Mouse (Mus musculus): Measurements from ENCODE around the gene 1700029P11Rik.
"Not testable (repeated sequence)": the region's sequence is repeated elsewhere in the genome, so short reads cannot be mapped to it uniquely, and the experiment has no call there.

Gene 1700029P11Rik

DNA sequence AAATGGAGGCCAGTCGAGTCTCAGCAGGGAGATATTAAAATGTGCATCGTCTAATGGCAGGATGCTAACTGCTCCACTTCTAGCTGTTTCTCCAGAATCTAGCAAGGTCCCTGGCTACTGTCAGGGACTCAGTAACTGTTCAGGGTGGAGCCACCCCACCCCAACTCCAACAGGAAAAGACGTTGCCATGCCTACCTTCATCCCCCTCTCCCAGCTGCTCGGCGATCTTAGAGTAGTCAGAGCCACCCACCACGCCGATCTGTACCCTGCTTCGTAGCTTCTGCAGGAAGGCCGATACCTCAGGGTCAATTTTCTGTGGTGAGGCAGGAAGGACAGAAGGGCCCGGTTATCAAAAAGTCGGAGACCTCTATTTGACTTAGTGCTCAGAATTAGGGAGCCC, 22.7 kb upstream of the 1700029P11Rik start:
- DNase-seq (ENCODE audit: low read depth, low spot score) = peak; percentile 77

DNA sequence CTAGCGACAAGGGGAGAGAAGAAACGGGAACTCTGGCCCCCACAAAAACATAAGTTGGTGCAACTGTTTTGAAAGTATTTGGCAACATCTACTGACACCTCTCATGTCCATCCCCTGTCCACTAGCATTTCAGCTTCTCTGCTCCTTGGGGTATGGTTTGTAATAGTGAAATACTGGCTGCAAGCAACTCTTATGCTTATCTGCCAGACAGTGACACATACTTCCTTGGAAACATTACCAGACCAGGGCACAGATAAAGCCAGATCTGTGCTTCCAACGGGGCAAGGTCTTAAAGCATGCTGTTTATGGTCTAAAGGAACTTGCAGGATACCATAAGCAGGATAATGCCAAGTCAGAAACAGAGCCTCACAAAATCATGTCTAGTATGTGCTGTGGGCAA, 21.4 kb upstream of the 1700029P11Rik start:
- no peak for DNase-seq (ENCODE audit: low read depth, low spot score)

DNA sequence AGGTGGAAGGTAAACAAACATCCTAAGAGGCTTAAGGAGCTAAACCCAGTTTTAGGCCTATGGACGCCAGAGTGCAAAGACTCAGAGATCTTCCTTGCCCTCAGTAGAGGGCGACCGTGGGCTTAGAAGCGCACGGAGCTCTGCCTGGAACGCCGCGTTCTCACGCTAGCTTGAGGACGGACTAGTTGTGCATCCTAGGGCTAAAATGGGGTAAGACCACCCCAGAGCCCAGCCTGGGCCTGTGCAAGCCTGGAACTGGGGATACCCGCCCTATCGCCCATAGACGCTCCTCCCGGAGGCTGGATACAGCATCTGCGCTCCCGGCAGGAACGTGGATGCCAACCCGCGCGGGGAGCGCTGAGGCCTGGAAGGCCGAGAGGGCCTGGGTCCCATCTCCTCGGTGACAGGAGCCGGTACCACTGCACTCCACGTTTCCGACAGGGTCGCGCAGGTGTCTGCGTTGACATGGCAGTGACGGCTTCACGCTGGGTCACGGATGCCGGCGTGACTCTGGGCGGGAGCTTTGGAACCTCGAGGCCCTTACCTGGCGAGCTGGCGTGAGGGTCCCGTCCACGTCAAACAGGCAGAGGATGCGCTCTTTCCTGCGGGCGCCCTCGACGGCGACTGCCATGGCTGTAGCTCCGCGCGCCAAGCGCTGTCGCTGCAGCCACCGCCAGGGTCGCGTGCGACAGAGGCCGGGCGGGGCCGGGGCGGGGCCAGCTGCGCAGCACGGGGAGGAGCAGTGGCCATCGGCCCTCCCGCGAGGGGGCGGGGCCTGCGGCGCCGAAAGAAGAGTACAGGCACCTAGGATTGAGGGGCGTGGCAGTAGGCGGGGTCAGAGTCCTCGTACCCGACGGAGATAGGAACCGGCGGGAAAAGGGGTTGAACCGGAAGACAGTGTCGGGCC, 19.9 kb upstream of the 1700029P11Rik start, which contains the start of gene Pmm1:
Pmm1 (minus strand) TSS at position 760 of the 907 bp plus-strand sequence.
- DNase-seq (ENCODE audit: low read depth, low spot score) = peak; percentile 99

DNA sequence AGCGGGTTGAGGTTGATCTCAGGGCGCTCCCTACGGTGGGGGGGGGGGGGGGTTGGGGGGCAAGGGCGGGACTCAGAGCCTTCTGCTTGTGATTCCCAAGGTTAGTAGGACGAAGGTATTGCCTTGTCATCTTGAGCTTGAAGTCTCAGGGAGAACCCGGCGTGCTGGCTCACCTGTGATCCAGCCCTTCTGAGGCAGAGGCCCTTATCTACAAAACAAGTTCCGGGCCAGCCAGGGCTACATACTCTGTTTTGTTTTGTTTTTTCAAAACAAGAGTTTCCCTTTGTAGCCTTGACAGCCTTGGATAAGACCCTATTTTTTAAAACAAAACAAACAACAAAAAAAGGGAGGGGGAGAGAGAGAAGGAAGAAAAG, 19.3 kb upstream of the 1700029P11Rik start:
- DNase-seq (ENCODE audit: low read depth, low spot score) = no peak

DNA sequence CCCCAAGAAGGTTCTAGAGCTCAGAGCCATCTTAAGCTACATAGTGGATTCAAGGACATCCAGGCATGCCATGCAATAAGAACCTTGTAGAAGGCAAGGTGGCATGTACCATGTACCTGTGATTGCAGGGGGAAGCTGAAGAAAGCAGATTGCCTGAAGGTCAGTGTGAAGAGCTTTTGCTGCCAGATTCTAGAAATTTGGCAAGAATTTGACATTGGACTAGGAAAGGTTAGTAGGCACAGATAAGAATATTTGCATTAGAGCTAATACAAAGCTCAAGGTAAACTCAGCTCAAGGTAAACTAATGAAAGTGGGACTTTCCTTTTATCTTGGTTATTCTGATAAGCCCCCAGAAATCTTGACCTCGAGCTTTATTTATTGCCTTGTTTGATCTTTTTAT, 16.1 kb upstream of the 1700029P11Rik start:
- no peak for DNase-seq (ENCODE audit: low read depth, low spot score)

DNA sequence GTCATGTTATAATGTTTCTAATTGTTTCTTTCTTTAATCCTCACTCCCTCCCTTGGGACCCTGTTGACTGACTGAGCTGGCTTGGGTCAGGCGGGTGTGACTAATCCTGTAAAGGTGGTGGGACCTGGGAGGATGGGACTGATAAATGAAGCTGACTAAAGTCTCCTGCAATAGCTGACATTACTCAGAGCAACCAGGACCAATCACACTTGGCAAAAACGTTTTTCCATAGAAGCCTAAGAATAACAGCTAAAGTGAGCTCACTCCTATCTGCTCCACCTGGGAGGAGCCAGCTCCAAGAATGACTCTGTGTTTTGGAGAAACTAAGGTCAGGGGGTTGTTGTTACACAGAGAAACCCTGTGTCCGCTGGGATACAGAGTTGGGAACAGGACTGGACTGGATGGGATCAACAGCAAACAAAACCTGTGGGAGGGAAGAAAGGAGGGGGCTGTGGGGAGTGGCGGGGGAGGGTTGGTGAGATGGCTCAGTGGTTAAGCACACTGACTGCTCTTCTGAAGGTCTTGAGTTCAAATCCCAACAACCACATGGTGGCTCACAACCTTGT, 15.3 kb upstream of the 1700029P11Rik start:
- no peak for DNase-seq (ENCODE audit: low read depth, low spot score)

DNA sequence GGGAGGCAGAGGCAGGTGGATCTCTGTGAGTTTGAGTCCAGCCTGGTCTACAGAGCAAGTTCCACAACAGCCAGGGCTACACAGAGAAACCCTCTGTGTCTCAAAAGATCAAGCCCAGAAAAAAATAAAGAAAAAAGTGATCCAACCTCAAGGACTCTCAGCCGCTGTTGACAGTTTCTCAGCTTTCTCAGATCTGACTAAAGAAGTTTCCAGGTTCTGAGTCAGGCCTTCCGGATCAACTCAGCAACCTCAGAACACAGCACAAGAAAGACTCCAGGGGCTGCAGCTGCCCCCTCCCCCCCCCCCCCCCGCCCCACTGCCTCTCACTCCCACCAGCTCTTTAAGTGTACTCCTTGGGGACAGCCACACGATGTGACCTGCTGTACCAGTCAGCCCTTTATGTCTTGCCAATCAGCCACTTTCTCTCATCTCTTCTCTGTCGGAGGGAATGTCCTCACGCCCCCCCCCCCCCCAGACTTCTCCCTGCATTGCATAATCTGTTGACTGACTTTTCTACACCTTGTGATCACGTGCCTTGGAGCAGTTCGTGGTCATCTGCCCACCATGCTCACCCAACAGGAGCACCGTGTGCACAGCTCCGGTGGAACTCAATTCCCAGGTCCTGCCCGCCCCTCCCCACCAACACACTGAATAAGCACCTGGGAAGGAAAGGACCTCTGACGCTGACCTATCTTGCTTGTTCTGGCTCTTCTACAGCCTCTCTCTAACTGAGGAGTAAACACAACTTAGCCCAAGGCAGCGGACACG, 14.1 kb upstream of the 1700029P11Rik start:
- no peak for DNase-seq (ENCODE audit: low read depth, low spot score)

DNA sequence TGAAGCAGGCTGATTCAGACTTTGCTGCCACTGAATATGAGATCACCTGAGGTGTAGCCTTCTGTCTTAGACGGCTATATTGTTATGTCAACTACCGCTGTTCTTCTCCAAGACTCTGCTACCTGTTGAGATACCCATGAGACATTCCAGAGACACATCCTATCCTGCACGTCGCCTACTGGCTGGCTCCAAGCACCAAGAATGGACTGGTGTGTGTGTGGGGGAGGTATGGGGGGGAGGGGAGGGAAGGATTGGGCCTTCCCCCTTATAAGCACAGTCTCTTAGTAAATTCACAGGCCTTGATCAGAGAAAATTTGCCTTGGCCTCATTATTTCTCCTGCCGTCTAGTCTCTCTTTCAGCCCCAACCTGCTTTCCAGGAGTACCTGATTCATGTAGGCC, 12.5 kb upstream of the 1700029P11Rik start:
- no peak for DNase-seq (ENCODE audit: low read depth, low spot score)

DNA sequence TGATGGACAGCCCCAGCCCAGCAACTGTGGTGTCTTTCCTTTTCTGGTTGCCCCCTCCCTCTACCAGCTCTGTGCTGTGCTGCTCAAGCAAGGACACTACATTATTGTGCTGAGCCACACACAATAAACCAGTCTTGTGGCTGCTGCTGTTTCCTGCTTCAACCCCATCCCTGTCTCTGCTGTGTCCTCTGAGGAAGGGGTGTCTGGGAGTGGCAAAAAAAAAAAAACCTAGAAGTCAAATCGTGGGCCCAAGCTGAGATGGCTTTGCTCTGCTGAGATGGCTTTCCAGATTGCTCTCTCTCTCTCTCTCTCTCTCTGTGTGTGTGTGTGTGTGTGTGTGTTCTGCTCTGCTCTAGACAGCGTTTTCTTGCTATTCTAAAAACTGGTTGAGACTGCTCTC, 11.9 kb upstream of the 1700029P11Rik start:
- DNase-seq (ENCODE audit: low read depth, low spot score) = no peak

DNA sequence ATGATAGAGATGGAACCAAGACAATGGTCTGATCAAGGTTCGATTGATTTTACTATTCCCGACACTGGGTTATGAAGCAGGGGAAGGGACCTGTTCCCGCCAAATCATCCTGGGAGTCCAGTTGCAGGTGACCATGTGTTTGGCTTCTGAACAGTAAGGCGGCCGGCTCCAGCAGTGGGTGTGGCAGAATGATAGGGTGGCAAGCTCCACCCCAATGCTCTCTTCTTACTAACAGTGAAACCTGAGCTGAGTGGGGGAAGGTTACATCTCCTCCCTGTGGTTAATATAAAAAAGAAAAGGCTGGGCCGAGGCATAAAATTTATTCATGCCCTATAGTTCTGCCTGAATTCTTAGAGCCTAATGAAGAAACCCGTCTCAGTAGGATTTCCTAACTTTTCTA, 11.2 kb upstream of the 1700029P11Rik start:
- no peak for DNase-seq (ENCODE audit: low read depth, low spot score)

DNA sequence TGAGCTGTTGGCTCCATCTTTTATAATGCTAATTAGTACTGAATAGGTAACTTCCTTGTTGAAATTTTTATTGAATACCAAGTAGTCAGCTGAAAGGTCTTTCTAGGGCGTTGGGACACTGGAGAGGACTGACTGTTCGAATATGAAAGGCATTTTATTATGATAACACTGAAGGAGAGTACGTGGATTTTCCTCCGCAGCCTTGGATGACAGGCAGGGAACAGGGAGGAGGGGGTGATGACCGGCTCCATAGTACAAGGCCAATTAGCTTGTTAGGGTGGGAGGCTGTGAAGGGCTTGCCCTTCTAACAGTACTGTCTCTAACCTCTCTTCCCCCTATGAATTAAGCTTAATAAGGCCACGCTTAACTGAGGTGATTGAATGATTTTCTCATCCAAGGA, 10.7 kb upstream of the 1700029P11Rik start:
- DNase-seq (ENCODE audit: low read depth, low spot score) = not testable (repeated sequence)

DNA sequence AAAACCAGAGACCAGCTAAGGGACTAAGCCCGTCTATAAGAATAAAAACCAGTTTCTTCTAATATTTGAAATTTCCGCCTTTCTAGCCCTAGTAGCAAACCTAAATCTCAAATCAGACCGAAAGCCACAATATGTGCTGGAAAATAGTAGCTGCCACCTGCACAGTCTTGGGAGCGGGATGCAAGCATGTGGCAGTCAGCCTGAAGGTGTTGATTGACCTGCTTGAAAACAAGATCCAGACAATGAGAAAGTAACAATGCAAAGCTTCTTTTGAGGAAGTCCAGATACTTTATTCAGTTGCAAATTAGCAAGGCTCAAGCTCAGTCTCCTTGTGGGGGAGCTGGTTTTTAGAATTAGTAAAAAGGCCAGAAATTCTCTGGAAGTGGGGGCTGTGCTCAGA, 9.8 kb upstream of the 1700029P11Rik start:
- not testable (repeated sequence) for DNase-seq (ENCODE audit: low read depth, low spot score)

DNA sequence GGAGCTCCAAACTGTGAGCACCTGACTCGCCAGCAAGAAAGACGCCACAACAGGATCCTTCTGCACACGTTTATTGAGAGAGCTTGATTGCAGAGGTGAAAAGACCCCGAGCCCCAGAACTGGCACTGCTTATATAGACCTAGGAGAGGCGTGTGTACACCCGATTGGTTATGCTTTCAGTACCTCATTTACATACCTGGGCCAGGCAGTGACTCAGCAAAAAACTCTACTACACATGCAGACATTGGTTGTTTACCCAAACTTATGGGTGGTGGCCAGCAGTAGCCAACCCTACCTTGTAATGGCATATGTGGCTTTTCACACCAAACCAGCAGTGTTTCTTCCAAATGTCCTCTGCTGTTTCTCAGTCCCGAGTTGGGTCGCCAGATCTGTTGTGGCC, 5.2 kb upstream of the 1700029P11Rik start:
- DNase-seq (ENCODE audit: low read depth, low spot score) = not testable (repeated sequence)

DNA sequence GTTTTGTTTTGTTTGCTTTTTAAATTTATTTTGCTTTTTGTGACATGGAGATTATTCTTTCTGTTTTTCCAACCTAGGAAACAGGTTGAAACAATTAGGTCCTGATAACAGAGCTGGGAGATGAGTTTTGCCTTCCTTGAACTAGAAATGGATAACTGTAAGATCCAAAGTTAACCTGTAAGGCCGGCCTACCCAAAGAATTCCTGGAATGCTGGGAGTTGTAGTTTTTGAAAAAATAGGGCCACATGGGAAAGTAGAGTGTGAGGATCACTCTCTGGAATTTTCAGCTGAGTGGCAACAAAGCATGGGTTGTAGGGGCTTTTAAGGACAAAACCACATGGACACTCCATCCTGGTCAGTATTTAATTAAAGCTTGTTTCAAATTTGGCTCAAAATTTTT, 1.8 kb downstream of the 1700029P11Rik start:
- no peak for DNase-seq (ENCODE audit: low read depth, low spot score)

DNA sequence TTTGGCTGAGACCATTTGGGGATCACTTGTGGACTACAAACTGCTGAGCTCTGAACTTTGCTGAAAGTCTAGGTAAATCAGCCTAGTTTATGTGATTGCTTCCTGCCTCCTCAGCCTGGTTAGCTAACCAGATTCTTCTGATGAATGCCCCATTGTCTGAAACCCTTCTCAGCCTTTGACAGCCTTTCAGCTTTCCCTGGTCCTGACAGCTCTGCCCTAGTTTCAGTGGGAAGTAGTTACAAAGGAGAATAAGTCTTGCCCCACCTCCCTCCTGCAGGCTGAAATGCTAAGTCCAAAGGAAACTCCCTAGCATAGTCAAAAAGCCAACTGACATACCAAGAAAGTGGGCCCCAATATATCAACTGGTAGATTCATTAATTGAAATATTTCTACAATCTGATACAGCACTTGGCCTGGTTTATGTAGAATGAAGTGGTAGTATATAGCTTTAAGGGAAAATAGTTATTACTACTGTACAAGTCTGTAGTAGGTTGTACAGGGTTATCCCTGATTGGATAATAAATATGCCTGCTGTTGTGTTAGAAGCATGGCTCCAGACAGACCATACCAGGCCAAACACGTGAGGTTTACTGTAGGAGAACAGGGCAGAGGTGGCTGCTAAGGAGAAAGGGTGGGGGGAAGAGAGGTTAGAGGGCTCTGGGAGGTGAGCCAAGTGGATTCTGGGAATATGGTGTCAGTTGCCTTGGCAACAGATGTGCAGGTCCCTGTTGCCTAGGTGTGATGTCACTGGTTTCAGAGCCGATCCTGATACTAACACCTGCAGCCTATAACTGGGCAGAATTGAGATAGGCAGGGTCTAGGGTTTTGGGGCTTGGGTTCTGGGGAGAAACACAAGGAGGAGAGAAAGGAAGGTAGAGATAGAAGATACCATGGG, 5.2 kb downstream of the 1700029P11Rik start:
- DNase-seq (ENCODE audit: low read depth, low spot score) = no peak

DNA sequence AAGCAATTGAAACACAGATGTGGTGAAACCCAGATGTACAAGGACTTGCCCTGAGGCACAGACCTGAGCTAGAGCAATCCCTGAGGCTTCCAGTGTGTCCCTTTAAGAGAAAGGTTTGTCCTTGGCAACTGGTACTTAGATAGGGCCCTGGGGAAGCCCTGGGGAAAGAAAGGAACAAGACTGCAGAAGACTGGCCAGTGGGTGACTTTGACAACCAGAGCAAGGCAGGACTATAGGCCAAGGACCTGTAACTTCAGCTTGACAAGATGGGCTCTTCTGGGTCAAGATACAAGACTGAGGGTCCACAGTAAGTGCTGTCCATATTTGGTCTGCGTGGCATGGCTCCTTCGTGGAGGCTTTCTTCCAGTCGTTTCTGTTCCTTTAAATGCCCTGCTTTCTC, 7.3 kb downstream of the 1700029P11Rik start, which contains the start of gene Xrcc6:
Xrcc6 (plus strand) TSS at position 190 of the 400 bp plus-strand sequence.
- no peak for DNase-seq (ENCODE audit: low read depth, low spot score)

DNA sequence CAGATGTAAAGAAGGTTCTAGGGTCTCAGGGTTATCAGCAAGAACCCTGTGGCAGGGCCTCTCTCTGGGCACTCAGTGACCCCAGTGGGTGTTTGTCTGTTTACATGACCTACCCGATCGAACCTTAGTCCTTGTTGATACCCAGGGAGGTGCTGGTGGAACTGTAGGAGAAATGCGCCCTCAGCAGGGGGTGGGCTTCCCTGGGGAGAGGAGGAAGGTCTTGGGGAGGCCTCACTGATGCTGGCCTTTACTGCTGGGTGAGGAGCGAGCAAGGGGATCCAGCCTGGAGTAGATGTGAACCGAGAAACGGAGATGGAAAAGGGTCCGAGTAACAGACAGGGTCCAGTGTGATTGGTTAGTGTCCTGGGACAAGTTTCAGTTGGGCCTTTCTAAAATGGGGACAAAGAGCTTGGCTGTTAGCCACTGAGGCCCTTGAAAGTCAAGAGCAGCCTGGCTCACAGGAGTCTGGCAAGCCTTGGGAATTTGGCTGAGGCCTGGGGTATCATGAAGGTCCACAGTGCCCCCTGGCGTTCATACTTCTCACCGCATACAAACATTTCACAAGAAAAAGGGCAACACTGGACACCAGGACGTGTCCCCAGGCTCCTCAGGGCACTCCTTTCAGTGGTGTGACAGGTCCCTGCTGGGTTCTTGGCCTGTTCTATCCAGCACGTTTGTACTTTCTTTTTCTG, 9.2 kb downstream of the 1700029P11Rik start:
- peak; percentile 97 for DNase-seq (ENCODE audit: low read depth, low spot score)

DNA sequence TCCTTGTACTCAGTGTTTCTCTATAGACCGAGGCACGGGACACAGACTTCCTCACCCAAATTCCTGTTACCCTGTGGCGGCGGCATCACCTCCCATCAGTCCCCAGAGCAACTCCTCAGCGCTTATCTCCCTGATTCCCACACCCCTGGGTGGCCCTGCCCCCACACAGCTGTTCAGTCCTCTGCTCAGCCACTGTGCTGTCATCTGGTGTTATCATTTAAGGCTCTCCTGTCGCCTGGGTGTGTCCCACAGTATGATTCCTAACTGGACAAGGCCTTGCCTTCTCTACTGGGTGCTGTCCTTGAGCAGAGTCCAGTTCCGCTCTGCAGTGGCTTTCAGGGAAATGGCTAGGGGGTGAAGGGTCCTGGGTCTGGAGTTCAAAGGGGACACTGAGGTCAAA, 10.2 kb downstream of the 1700029P11Rik start:
- DNase-seq (ENCODE audit: low read depth, low spot score) = no peak

DNA sequence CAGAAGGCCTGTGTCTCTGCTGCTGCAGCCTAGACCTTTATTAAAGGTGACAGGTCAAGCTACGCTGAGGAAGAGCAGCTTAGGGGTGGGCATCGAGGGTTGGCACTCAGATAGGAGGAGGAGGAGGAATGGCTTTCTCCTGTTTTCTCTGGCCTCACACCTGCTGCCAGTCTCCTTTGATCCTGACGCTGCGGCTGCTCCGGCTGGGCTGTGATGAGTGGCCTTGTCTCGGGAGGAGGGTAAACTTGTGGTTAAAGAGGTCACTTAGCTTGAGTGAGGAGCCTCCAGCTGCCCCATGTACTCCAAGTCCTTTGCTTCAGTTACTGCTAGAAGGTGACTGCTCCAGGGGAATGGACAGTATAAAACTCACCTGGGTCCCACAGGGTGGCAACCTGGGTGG, 13.7 kb downstream of the 1700029P11Rik start:
- no peak for DNase-seq (ENCODE audit: low read depth, low spot score)

DNA sequence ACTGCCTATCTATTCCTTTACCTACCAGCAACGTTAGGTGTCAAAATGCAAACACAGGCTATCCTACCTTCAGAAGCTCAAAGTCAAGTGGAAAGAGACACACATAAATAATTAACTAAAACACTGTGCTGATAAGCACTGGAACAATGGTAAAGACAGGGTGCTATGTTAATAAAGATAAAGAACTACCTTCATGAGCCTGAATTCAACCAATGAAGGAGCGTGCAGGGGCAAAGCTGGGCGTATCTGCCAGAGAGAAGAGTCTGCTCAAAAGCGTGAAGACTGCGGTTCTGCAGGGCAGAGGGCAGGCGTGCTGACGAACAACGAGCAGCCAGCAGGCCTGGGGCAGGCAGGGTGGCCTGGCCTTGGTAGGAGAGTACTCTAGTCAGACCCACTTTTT, 23.9 kb downstream of the 1700029P11Rik start:
- DNase-seq (ENCODE audit: low read depth, low spot score) = no peak

DNA sequence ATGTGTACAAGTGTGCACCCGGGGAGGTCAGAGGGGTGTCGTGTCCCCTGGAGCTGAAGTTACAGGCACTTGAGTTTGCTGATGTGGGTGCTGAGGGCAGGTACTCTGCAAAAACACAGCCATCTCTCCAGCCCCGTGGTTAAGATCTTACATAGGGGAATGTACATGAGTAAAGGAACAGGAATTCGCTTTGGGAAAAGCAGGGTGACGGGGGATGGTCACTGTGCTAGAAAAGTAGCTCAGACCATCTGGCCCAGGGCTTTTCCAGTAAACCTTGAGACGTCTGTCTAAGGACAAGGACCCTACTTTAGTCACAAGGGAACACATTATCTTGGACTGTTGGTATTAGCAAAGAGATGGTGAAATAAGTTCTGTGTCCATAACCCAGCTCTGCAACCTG, 31.6 kb downstream of the 1700029P11Rik start:
- DNase-seq (ENCODE audit: low read depth, low spot score) = no peak

All from brain, adult 2 months (tissue).